41 mouse cellular contexts compared by ENCODE assay signal in genomic region chrX:137167658-137168057, GRCm38 (mm10). TPM values are rescaled to one million over a fixed set of nuclear protein-coding genes. Genes with fewer than 3 reads are reported as not detected.
"Had no signal": no experiment of that assay in that cellular context is flagged by ENCODE, and none has a peak within 500 bp of the region (broad histone marks: within the 10 kb centered on the region; RNA-seq: fewer than 3 reads in every experiment).

No protein-coding gene starts in this region.

- H3K4me3 ChIP-seq: gastrocnemius, adult 2 months; heart, embryonic 10.5 days; heart, embryonic 12.5 days; hindbrain, embryonic 10.5 days; hindbrain, embryonic 12.5 days; intestine, embryonic 15.5 days; left cerebral cortex, adult 2 months; limb, embryonic 10.5 days; limb, embryonic 12.5 days; liver, embryonic 13.5 days; liver, embryonic 15.5 days had no signal

- H3K27ac ChIP-seq: gastrocnemius, adult 2 months; heart, embryonic 10.5 days; hindbrain, embryonic 10.5 days; hindbrain, embryonic 12.5 days; hindbrain, embryonic 14.5 days; intestine, embryonic 15.5 days; left cerebral cortex, adult 2 months; limb, embryonic 10.5 days; limb, embryonic 12.5 days; liver, embryonic 13.5 days; liver, embryonic 15.5 days had no signal

- H3K9ac ChIP-seq: heart, embryonic 12.5 days; hindbrain, embryonic 12.5 days; hindbrain, embryonic 14.5 days; intestine, embryonic 15.5 days; limb, embryonic 12.5 days; liver, embryonic 13.5 days; liver, embryonic 15.5 days; liver, postnatal 0 days had no signal

- H3K36me3 ChIP-seq: heart, embryonic 10.5 days; heart, embryonic 12.5 days; hindbrain, embryonic 10.5 days; hindbrain, embryonic 12.5 days; intestine, embryonic 15.5 days; limb, embryonic 10.5 days; limb, embryonic 12.5 days; liver, embryonic 13.5 days; liver, embryonic 15.5 days had no signal

- H3K4me2 ChIP-seq: heart, embryonic 12.5 days; hindbrain, embryonic 12.5 days; hindbrain, embryonic 14.5 days; intestine, embryonic 15.5 days; limb, embryonic 12.5 days; liver, embryonic 11.5 days; liver, embryonic 13.5 days; liver, embryonic 15.5 days had no signal

- H3K27me3 ChIP-seq: hindbrain, embryonic 12.5 days; intestine, embryonic 15.5 days; limb, embryonic 12.5 days; liver, embryonic 13.5 days; liver, embryonic 15.5 days had no signal

- DNase-seq: gastrocnemius, adult 2 months; gastrocnemius, postnatal 10 days; gastrocnemius, postnatal 25 days; heart, adult 18-20 months; heart, postnatal 10 days; heart, postnatal 4 days; kidney, adult 18-20 months; kidney, adult 8-10 months; kidney, postnatal 10 days; kidney, postnatal 25 days; kidney, postnatal 4 days; liver; liver, embryonic 13.5 days; liver, postnatal 0 days had no signal

- H3K4me1 ChIP-seq: heart, embryonic 10.5 days; heart, embryonic 12.5 days; hindbrain, embryonic 10.5 days; hindbrain, embryonic 12.5 days; intestine, embryonic 15.5 days; limb, embryonic 10.5 days; limb, embryonic 12.5 days; liver, embryonic 13.5 days; liver, embryonic 15.5 days had no signal

- H3K9me3 ChIP-seq: heart, embryonic 10.5 days; hindbrain, embryonic 10.5 days; hindbrain, embryonic 12.5 days; intestine, embryonic 15.5 days; limb, embryonic 10.5 days; limb, embryonic 12.5 days; liver, embryonic 13.5 days; liver, embryonic 15.5 days had no signal

RNA-seq across cellular contexts. Expression of gene Esx1, which starts 45.8 kb away (rescaled TPM):
- total RNA-seq: gastrocnemius, adult 2 months; gastrocnemius, postnatal 10 days; gastrocnemius, postnatal 25 days; gastrocnemius, postnatal 4 days; granulocyte monocyte progenitor cell, adult 5-6 weeks; heart, adult 18-20 months; heart, adult 8-10 months; heart, postnatal 10 days; heart, postnatal 25 days; heart, postnatal 4 days; layer of hippocampus, adult 18-20 months; layer of hippocampus, postnatal 10 days; layer of hippocampus, postnatal 25 days; left cerebral cortex, adult 2 months; left cerebral cortex, postnatal 14 days; left cerebral cortex, postnatal 36 days had no signal
- polyA plus RNA-seq: heart, embryonic 12.5 days; heart, embryonic 14.5 days; heart, embryonic 16.5 days; hindbrain, embryonic 10.5 days; hindbrain, embryonic 12.5 days; hindbrain, embryonic 14.5 days; hindbrain, embryonic 16.5 days; inflammation-experienced regulatory T-cells, adult 6 months; intestine, embryonic 15.5 days; intestine, postnatal 0 days; kidney, embryonic 14.5 days; kidney, embryonic 16.5 days; limb, embryonic 10.5 days; limb, embryonic 12.5 days; liver, embryonic 11.5 days; liver, embryonic 13.5 days; liver, embryonic 15.5 days; liver, postnatal 0 days had no signal
